Mouse (Mus musculus): ENCODE measurements at regions not wholly inside any gene's neighbourhood (a gene's known extent, or its start where the extent isn't known, plus 50 kb on each side); places are given as distances from the start of the nearest gene placed in this dataset.

- TF ChIP-seq CTCF (IDR thresholded peaks at IDR 0.05; ENCODE audit: low read depth): no peak
- no peak overlapping the region for H3K27ac ChIP-seq (ENCODE audit: low read depth)
- H3K4me2 ChIP-seq: no peak overlapping the region
- H3K36me3 ChIP-seq (ENCODE audit: insufficient read depth): no peaks in the 10 kb centered on the region
- no peak for DNase-seq
- no peak overlapping the region for H3K4me3 ChIP-seq (ENCODE audit: low read depth, low read length)
- no peaks in the 10 kb centered on the region for H3K27me3 ChIP-seq (ENCODE audit: insufficient read depth, low read length)
- H3K9me3 ChIP-seq (ENCODE audit: low read depth, low read length): no peaks in the 10 kb centered on the region
- no peaks in the 10 kb centered on the region for H3K4me1 ChIP-seq (ENCODE audit: insufficient read depth)
- ATAC-seq (ENCODE audit: insufficient read depth): no peak
- no peak overlapping the region for H3K9ac ChIP-seq
- WGBS: 83% methylated on average over 5 of the region's 5 CpGs
These were observed 297.4 kb downstream of the Lrriq3 start for GRCm38 (mm10) chr3:155390666-155391065.

GRCm38 (mm10) chr3:155396134-155396533 lies 302.9 kb downstream of the Lrriq3 start:
- Histone ChIP-seq H3K36me3 (ENCODE audit: insufficient read depth) (no peaks in the 10 kb centered on the region), H3K9ac (no peak overlapping the region), H3K4me1 (ENCODE audit: insufficient read depth) (no peaks in the 10 kb centered on the region), H3K4me2 (no peak overlapping the region), H3K27ac (ENCODE audit: low read depth) (no peak overlapping the region), H3K9me3 (ENCODE audit: low read depth, low read length) (no peaks in the 10 kb centered on the region), H3K27me3 (ENCODE audit: insufficient read depth, low read length) (no peaks in the 10 kb centered on the region), H3K4me3 (ENCODE audit: low read depth, low read length) (no peak overlapping the region)
- no peak for TF ChIP-seq CTCF (IDR thresholded peaks at IDR 0.05; ENCODE audit: low read depth)
- 83% methylated on average over 2 of the region's 2 CpGs for WGBS
- DNase-seq (no peak), ATAC-seq (ENCODE audit: insufficient read depth) (no peak)

- TF ChIP-seq CTCF (IDR thresholded peaks at IDR 0.05; ENCODE audit: low read depth): no peak
- ATAC-seq (ENCODE audit: insufficient read depth) (peak; percentile 54; the same call in 1 of the 2 replicates), DNase-seq (no peak)
- Histone ChIP-seq H3K27ac (ENCODE audit: low read depth) (no peak overlapping the region), H3K4me3 (ENCODE audit: low read depth, low read length) (no peak overlapping the region), H3K27me3 (ENCODE audit: insufficient read depth, low read length) (no peaks in the 10 kb centered on the region), H3K4me2 (no peak overlapping the region), H3K9ac (no peak overlapping the region), H3K36me3 (ENCODE audit: insufficient read depth) (no peaks in the 10 kb centered on the region), H3K9me3 (ENCODE audit: low read depth, low read length) (no peaks in the 10 kb centered on the region), H3K4me1 (ENCODE audit: insufficient read depth) (no peaks in the 10 kb centered on the region)
- WGBS: 63% methylated on average over 1 of the region's 1 CpGs
These were observed 308.5 kb downstream of the Lrriq3 start for GRCm38 (mm10) chr3:155401763-155402162.

GRCm38 (mm10) chr3:155408907-155409306 lies 315.7 kb downstream of the Lrriq3 start:
- Histone ChIP-seq H3K36me3 (ENCODE audit: insufficient read depth) (no peaks in the 10 kb centered on the region), H3K27me3 (ENCODE audit: insufficient read depth, low read length) (no peaks in the 10 kb centered on the region), H3K4me2 (no peak overlapping the region), H3K4me1 (ENCODE audit: insufficient read depth) (no peaks in the 10 kb centered on the region), H3K27ac (ENCODE audit: low read depth) (no peak overlapping the region), H3K9ac (no peak overlapping the region), H3K9me3 (ENCODE audit: low read depth, low read length) (no peaks in the 10 kb centered on the region), H3K4me3 (ENCODE audit: low read depth, low read length) (no peak overlapping the region)
- TF ChIP-seq CTCF (IDR thresholded peaks at IDR 0.05; ENCODE audit: low read depth): no peak
- no peak for ATAC-seq (ENCODE audit: insufficient read depth)
- DNase-seq: no peak
- 19% methylated on average over 2 of the region's 2 CpGs for WGBS

GRCm38 (mm10) chr3:155409371-155409770 lies 316.1 kb downstream of the Lrriq3 start:
- H3K27me3 ChIP-seq (ENCODE audit: insufficient read depth, low read length): no peaks in the 10 kb centered on the region
- no peaks in the 10 kb centered on the region for H3K9me3 ChIP-seq (ENCODE audit: low read depth, low read length)
- H3K9ac ChIP-seq: no peak overlapping the region
- H3K4me3 ChIP-seq (ENCODE audit: low read depth, low read length): no peak overlapping the region
- no peak for ATAC-seq (ENCODE audit: insufficient read depth)
- TF ChIP-seq CTCF (IDR thresholded peaks at IDR 0.05; ENCODE audit: low read depth): no peak
- DNase-seq: no peak
- H3K4me2 ChIP-seq: no peak overlapping the region
- 36% methylated on average over 2 of the region's 2 CpGs for WGBS
- no peak overlapping the region for H3K27ac ChIP-seq (ENCODE audit: low read depth)
- no peaks in the 10 kb centered on the region for H3K36me3 ChIP-seq (ENCODE audit: insufficient read depth)
- H3K4me1 ChIP-seq (ENCODE audit: insufficient read depth): no peaks in the 10 kb centered on the region

GRCm38 (mm10) chr3:155409867-155410266 lies 316.6 kb downstream of the Lrriq3 start:
- H3K9me3 ChIP-seq (ENCODE audit: low read depth, low read length): no peaks in the 10 kb centered on the region
- no peaks in the 10 kb centered on the region for H3K27me3 ChIP-seq (ENCODE audit: insufficient read depth, low read length)
- H3K4me2 ChIP-seq: no peak overlapping the region
- H3K36me3 ChIP-seq (ENCODE audit: insufficient read depth): no peaks in the 10 kb centered on the region
- no peak for TF ChIP-seq CTCF (IDR thresholded peaks at IDR 0.05; ENCODE audit: low read depth)
- no peak for ATAC-seq (ENCODE audit: insufficient read depth)
- no peak overlapping the region for H3K9ac ChIP-seq
- DNase-seq: no peak
- H3K4me3 ChIP-seq (ENCODE audit: low read depth, low read length): no peak overlapping the region
- H3K4me1 ChIP-seq (ENCODE audit: insufficient read depth): no peaks in the 10 kb centered on the region
- 70% methylated on average over 2 of the region's 2 CpGs for WGBS
- no peak overlapping the region for H3K27ac ChIP-seq (ENCODE audit: low read depth)

GRCm38 (mm10) chr3:155459701-155460481 lies 366.7 kb downstream of the Lrriq3 start:
- ATAC-seq (ENCODE audit: insufficient read depth) (no peak), DNase-seq (peak; percentile 5)
- no peak for TF ChIP-seq CTCF (IDR thresholded peaks at IDR 0.05; ENCODE audit: low read depth)
- WGBS: 67% methylated on average over 16 of the region's 16 CpGs
- Histone ChIP-seq H3K4me3 (ENCODE audit: low read depth, low read length) (no peak overlapping the region), H3K27ac (ENCODE audit: low read depth) (no peak overlapping the region), H3K36me3 (ENCODE audit: insufficient read depth) (no peaks in the 10 kb centered on the region), H3K9me3 (ENCODE audit: low read depth, low read length) (no peaks in the 10 kb centered on the region), H3K4me1 (ENCODE audit: insufficient read depth) (no peaks in the 10 kb centered on the region), H3K4me2 (no peak overlapping the region), H3K27me3 (ENCODE audit: insufficient read depth, low read length) (no peaks in the 10 kb centered on the region), H3K9ac (no peak overlapping the region)
